Mouse (Mus musculus) testis, adult 2 months (tissue): ENCODE results near the gene 6430628N08Rik. TPM values are rescaled to one million over a fixed set of nuclear protein-coding genes. Genes with fewer than 3 reads are reported as not detected.

Experiments used
- H3K27ac ChIP-seq: fragments of 200-500 bp; 2 replicates; pipeline ENCODE4 v1.5.1; 2012; ENCODE audit warnings: low read depth, low read length; ENCODE audit not compliant: control insufficient read depth, insufficient read depth
- H3K27me3 ChIP-seq: fragments of 200-500 bp; 2 replicates; pipeline ENCODE4 v1.6.1; 2012; ENCODE audit warnings: mild to moderate bottlenecking, low read length, moderate library complexity; ENCODE audit not compliant: control insufficient read depth, insufficient read depth
- H3K36me3 ChIP-seq: fragments of 200-500 bp; 2 replicates; pipeline ENCODE4 v1.6.1; 2012; ENCODE audit warnings: mild to moderate bottlenecking, low read length; ENCODE audit not compliant: control insufficient read depth, insufficient read depth
- H3K4me1 ChIP-seq: fragments of 200-500 bp; 2 replicates; pipeline ENCODE4 v1.6.1; 2012; ENCODE audit warnings: low read length; ENCODE audit not compliant: control insufficient read depth, insufficient read depth
- H3K4me3 ChIP-seq: fragments of 200-500 bp; 2 replicates; pipeline ENCODE4 v1.5.1; 2012; ENCODE audit warnings: low read depth, mild to moderate bottlenecking, low read length, moderate library complexity, mixed read lengths; ENCODE audit not compliant: control insufficient read depth
- CTCF ChIP-seq: fragments of 200-500 bp; IDR thresholded peaks from 2 replicates; pipeline ENCODE4 v1.5.1; 2012; ENCODE audit warnings: low read depth, mild to moderate bottlenecking, inconsistent platforms, low read length, moderate library complexity; ENCODE audit not compliant: control insufficient read depth, insufficient read depth, insufficient replicate concordance
- POLR2A ChIP-seq: fragments of 200-500 bp; IDR thresholded peaks from 2 replicates; pipeline ENCODE4 v1.6.1; 2012; ENCODE audit warnings: low read depth, mild to moderate bottlenecking, inconsistent platforms, low read length, moderate library complexity; ENCODE audit not compliant: control insufficient read depth
- polyA plus RNA-seq: library from polyadenylated mRNA; depleted of rRNA; stranded (reverse); fragments of >200 nt; gene quantifications from 2 replicates; pipeline ENCODE4 v1.2.3, GENCODE M21; 2012

Gene 6430628N08Rik
- polyA plus RNA-seq, 1 experiment = not detected

DNA sequence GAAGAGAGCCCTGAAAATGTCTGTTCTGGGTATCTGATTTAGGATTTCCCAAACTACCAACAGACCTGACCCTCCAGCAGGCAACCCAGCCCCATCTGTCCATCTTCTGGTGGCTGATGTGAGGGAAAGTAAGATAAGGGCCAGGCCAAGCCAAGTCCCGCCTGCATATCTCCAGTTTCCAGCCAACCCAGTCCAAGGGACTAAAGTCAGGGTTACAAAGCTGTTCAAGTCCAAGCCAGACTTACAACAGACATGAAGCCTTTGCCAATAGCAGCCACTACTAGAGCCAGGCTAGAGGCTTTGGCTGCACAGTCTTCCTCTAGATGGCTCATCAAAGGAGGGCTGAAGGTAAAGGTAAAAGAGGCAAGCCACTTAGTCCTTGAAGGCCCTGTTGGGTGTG is 17.5 kb downstream of the 6430628N08Rik start:
- peaks cover 2% of the 10 kb centered on the region; the same call in 1 of the 2 replicates for H3K4me1 ChIP-seq
- no peak overlapping the region for H3K4me3 ChIP-seq
- H3K36me3 ChIP-seq = no peaks in the 10 kb centered on the region
- H3K27me3 ChIP-seq = no peaks in the 10 kb centered on the region
- TF ChIP-seq CTCF = no peak
- TF ChIP-seq POLR2A = no peak
- no peak overlapping the region for H3K27ac ChIP-seq

DNA sequence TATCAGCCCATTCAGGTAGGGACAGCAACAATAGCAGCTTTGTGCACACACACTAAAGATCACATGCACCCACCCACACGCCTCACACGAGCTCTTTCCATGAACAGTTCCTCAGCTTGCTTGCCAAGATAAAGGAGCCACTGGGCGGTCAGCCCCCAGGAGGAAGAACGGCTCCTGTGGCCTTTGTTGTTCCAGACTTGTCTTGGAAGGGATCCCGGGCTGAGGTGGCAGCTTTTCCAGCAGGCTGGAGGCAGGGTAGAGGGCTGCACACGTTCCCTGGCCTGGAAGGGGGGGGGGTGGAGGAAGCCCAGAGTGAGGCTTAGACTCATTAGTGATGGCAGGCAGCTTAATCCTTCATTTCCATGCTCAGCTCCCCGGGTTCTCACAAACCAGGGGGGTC is 18.2 kb downstream of the 6430628N08Rik start:
- peaks cover 2% of the 10 kb centered on the region; the same call in 1 of the 2 replicates for H3K4me1 ChIP-seq
- no peak overlapping the region for H3K27ac ChIP-seq
- no peaks in the 10 kb centered on the region for H3K36me3 ChIP-seq
- H3K4me3 ChIP-seq = no peak overlapping the region
- TF ChIP-seq POLR2A = no peak
- TF ChIP-seq CTCF = no peak
- no peaks in the 10 kb centered on the region for H3K27me3 ChIP-seq

DNA sequence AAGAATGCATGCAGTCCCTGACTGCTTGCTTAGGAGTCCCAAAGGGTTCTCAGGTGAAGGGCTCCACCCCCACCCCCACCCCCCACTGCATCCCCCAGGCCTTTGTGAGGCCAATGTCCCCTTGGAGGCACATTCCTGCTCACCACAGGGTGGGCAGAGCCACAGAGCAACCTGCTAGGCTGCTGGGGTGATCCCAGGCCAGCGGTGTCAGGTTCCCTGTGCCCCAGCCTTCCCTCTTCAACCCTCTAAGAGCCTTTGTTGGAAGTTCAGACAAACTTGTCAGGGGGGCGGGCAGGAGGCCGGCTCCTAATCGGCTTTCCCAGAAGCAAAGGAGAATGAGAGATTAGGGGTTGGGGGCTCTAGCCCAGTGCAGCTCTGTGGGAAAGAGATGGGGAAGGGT is 21.1 kb downstream of the 6430628N08Rik start:
- no peaks in the 10 kb centered on the region for H3K36me3 ChIP-seq
- TF ChIP-seq POLR2A (no peak), CTCF (no peak)
- H3K4me1 ChIP-seq = peaks cover 2% of the 10 kb centered on the region; the same call in 1 of the 2 replicates
- no peaks in the 10 kb centered on the region for H3K27me3 ChIP-seq
- no peak overlapping the region for H3K4me3 ChIP-seq
- H3K27ac ChIP-seq = no peak overlapping the region

DNA sequence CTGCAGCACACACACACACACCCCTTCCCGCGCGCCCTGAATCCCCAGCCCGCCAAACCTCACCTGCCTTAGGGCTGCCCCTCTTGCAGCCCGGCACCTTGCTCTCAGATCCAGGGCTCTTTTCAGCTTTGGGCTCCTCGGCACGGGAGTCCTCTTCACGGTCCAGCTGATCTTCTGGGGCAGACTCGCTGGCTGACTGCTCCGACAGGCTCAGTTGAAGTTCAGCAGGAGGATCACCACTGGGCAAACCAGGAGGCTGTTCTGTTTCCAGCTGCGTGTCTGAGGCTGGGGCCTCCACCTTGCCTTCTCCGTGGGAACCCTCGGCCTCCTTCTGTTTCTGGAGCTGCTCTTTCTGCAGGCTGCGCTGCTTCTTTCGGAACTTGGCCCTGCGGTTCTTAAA is 29.4 kb downstream of the 6430628N08Rik start:
- TF ChIP-seq CTCF (no peak), POLR2A (no peak)
- no peak overlapping the region for H3K27ac ChIP-seq
- no peaks in the 10 kb centered on the region for H3K36me3 ChIP-seq
- H3K4me3 ChIP-seq = no peak overlapping the region
- H3K27me3 ChIP-seq = no peaks in the 10 kb centered on the region
- peaks cover 5% of the 10 kb centered on the region for H3K4me1 ChIP-seq

DNA sequence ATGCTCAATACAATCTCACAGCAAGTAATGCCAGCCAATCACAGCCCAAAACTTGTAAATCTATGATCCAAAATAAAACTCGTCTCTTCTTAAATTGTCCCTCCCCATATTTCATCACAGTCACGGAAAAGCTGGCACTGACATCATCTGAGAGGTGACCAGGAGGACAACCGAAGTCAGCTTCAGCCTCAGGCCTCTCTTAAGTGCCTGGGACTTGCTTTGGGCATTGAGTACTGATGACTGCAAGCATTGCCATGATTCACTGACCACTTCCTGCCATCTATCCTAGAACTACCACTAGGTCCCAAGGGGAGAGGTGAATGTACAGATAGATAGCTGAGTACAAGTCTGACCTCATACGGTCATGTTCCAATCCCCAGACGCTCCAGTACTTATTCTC is 32.2 kb downstream of the 6430628N08Rik start:
- TF ChIP-seq POLR2A (no peak), CTCF (no peak)
- Histone ChIP-seq H3K36me3 (no peaks in the 10 kb centered on the region), H3K27me3 (no peaks in the 10 kb centered on the region), H3K4me3 (no peak overlapping the region), H3K27ac (no peak overlapping the region), H3K4me1 (peaks cover 5% of the 10 kb centered on the region)

DNA sequence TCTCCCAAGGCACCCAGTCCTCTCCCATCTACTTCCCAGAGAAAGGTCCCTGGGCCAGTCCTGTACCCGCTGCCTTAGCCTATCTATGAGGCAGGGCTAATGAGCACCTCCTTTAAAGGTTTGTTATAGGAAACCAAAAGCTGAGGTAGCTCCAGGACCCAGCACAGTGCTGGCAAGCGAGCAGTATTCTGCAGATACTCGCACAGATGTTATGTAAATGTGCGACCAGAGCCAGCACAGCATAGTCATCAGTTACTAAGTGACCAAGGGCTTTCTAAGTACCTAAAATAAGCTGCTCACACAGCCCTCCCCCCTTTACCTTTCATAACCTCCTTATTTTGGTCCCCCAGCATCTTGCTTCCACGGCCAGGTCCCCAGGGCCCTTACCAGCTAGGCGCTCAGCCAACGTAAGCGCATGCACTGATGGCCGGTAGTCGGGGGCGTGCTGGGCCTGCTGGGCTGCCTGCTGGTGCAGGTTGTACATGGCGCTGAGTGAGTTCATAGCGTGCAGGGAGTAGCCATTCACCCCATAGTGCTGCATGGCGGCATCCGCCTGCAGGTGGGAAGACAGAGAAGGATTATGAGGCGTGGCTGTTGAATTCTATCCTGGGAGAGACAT is 32.9 kb downstream of the 6430628N08Rik start:
- no peaks in the 10 kb centered on the region for H3K36me3 ChIP-seq

DNA sequence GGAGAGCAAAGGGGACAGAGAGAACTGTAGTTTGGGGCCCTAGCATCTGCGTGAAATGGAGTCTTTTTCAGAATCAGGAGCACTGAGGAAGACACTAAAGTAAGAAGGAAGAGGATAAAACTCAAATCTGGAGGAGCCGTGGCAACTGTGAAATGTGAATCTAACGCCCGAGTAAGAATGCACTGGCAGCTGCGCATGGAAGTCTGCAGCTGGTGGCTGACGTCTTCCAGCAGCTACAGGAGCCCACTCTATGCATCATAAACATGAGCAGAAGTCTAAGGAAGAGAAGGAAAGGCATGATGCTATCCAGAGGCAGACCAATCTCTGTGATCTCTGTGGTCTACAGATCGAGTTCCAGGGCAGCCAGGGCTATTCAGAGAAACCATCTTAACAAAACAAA is 37.2 kb downstream of the 6430628N08Rik start:
- Histone ChIP-seq H3K4me1 (no peaks in the 10 kb centered on the region), H3K27ac (no peak overlapping the region), H3K27me3 (no peaks in the 10 kb centered on the region), H3K36me3 (no peaks in the 10 kb centered on the region), H3K4me3 (no peak overlapping the region)
- no peak for TF ChIP-seq POLR2A
- no peak for TF ChIP-seq CTCF

More for the DNA sequence above, 32.9 kb downstream of the 6430628N08Rik start:
- H3K4me3 ChIP-seq = no peak overlapping the region
- TF ChIP-seq POLR2A = no peak
- H3K27ac ChIP-seq = no peak overlapping the region
- H3K4me1 ChIP-seq = peaks cover under 1% of the 10 kb centered on the region; the same call in 1 of the 2 replicates
- no peaks in the 10 kb centered on the region for H3K27me3 ChIP-seq
